Mouse (Mus musculus): ENCODE data around the gene Proz.

GRCm38 (mm10) chr8:13041459-13041858 is 19.3 kb upstream of the Proz start:
- no peak for TF ChIP-seq POLR2A (IDR thresholded peaks at IDR 0.05; ENCODE audit: extremely low read depth, insufficient read depth, low read length)
- no peak for TF ChIP-seq CTCF (IDR thresholded peaks at IDR 0.05; ENCODE audit: extremely low read depth, insufficient read depth, low read length)

Measured in cortical plate, adult 2 months (tissue).